Mouse (Mus musculus): ENCODE measurements around the gene Nlrp1b.

Nlrp1b gene

DNA sequence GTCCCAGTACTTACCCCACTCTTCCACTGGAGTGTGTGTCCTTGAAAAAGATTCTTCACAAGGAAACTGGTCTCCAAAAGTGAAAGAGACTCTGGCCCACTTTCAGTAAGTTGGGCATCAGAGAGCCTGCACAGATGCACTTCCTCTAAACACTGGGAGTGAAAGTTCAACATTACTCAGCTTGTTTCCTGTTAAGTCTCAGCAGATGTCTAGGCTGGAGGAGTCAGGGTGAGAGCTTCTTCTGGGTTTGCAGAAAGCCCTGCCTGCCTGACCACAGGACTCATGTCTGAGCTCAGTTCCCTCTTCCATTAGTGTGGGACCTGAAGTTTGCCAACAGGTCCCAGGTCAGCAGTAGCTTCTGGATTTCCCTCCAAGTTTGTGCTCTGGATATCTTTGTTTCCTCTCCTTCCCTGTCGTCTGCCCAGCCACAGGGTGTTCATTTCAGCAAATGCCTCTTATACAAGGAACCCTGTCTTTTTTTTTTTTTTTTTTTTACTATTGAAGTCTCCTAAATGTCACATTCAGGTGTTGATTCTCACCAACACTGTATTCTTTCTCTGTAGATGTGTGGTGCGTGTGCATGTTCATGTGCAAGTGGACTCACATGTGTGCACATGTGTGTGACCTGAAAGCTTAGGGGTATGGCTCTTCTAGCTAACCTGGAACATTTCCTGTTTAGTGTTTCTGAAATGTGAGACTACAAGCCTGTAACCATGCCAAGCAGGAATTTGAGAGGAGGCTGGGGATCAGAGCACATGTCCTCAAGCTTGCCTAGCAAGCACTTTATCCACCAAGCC is at the start of gene Nlrp1b:
Nlrp1b (minus strand) TSS at position 50 of the 797 bp plus-strand sequence.
- DNase-seq: no peak

GRCm38 (mm10) chr11:71261036-71261435 is 30.5 kb upstream of the Nlrp1b start:
- DNase-seq: no peak

- DNase-seq: no peak
Observed at GRCm38 (mm10) chr11:71251333-71251732, 20.8 kb upstream of the Nlrp1b start.

DNA sequence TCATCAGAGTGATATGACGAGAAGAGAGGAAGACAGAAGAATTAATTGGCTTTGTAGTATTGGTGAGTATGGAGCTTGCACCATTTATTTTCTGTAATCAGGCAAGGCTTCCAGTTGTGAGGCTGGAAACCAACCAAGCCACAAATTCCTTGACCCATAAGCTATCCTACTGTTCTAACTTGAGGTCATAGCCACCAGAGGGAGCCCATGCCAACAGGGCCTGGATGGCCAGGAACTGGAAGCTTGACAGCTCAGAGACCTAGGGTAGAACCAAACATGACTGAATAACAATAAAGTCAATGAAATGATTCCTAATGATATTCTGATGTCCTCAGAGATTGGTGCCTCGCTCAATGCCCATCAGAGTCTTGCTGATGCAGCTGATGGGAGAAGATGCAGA is 5.9 kb downstream of the Nlrp1b start:
- no peak for DNase-seq

DNA sequence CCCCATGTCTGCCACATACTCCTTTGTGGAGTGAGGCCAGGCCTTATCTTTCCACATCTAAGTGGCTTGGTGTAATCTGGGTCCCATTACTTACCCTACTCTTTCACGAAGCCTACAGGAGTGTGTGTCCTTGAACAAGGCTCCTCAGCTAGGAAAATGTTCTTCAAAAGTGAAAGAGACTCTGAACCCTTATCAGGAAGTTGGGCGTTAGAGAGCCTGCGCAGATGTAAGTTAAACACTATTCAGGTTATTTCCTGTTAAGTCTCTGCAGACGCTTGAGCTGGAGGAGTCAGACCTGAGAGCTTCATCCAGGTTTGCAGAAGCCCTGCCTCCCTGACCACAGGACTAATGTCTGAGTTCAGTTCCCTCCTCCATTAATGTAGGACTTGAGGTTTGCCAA is 27.8 kb downstream of the Nlrp1b start:
- no peak for DNase-seq

- no peak for DNase-seq
Observed at GRCm38 (mm10) chr11:71199349-71199748, 31.2 kb downstream of the Nlrp1b start.

GRCm38 (mm10) chr11:71169633-71170032 is 60.9 kb downstream of the Nlrp1b start:
- DNase-seq: no peak

GRCm38 (mm10) chr11:71164139-71164538 is 66.4 kb downstream of the Nlrp1b start:
- no peak for DNase-seq

DNA sequence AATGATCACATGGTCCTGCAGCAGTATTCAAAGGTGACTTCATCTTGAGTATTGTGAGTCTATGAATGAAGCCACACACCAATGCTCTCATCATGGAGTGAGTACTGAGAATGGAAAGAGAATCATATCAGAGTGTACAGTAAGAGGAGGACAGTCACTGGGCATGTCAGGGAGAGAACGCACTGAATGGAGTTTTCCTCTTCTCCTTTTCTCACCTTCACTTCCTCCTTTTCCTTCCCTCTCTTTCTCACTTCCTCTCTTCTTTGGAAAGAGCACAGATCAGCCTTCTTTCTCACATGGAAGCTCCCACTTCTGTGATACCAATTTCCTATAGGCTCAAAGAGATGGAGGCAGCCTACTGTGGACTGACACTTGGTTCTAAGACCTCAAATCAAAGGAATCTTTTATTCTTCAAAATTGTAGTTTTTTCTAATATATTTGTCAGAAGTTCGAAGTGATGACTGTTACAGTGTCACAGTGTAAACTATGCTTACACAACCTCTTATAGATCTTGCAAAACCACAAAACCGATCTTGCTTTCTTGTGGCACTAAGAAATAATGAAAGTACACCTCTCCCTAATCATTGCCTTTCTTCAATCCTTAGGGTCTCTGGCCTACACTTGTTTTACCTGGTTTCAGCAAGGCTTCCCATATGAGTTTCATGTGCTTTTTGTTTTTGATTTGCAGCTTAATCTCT is 70.9 kb downstream of the Nlrp1b start:
- no peak for DNase-seq

- DNase-seq: no peak
Observed at GRCm38 (mm10) chr11:71155272-71155671, 75.3 kb downstream of the Nlrp1b start.

GRCm38 (mm10) chr11:71144661-71145060 is 85.9 kb downstream of the Nlrp1b start, which contains the start of gene Nlrp1a:
Gene Nlrp1a (minus strand): TSS chr11:71144704.
- no peak for DNase-seq

DNA sequence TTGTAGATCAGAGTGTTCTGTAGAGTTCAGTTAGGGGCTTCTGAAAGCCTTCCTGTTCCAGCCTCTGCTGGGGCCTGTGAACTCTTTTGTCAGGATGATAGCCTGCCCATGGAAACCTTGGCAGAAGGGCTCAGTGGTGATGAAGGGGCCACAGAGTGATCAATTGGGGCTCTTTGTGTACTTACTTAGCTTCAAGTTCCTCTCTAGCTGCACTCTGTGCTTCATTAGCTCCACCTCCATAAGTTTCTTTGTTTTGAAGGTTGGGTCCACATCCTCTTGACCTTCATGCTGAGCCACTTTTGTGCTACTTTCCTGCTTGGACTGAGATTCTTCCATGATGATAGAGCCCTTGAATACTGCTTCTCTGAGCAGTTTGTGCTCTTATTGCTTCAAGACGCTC is 88.5 kb downstream of the Nlrp1b start:
- DNase-seq: no peak

DNA sequence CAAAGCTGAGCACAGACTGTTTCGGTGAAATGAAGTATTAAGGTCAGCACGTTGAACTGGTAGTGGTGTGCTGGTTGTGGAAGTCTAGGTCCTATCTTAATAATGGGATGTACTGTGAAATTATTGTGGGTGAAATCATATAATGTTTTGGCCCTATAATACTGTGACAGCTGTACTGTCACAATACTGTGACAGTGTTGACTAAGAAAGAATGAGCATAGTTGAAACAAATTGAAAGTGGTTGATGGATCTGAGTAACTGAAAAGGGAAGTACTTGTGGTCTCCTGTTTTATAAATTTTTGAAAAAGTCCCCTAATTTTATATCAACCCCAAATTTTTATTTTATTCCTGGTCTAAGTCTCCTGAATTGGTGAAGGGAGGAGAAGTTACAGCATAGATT is 123.4 kb downstream of the Nlrp1b start:
- DNase-seq: no peak

GRCm38 (mm10) chr11:71106261-71107021 is 124.1 kb downstream of the Nlrp1b start:
- DNase-seq: no peak

DNA sequence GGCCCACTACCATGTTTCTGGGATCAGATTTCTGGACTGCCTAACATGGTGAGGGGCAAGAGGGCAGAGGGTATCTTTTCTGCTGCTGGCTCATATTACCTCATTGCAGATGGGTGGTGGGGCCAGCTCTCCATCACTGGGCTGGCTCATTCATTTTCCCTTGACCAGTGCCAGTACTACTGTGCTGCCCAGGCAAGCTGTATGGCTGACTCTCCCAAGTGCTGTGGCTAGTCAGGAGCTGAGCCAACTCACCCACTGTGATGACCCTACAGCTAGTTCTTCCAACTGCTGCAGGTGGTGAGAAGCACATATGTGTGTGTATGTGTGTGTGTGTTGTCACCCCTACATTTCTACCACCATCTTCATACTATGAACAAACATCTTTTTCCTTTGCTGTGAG is 126.6 kb downstream of the Nlrp1b start:
- DNase-seq: no peak

Data from right cerebral cortex, adult 18-20 months (tissue).